ENCODE assay signal across 8 mouse cellular contexts in the genomic region with DNA sequence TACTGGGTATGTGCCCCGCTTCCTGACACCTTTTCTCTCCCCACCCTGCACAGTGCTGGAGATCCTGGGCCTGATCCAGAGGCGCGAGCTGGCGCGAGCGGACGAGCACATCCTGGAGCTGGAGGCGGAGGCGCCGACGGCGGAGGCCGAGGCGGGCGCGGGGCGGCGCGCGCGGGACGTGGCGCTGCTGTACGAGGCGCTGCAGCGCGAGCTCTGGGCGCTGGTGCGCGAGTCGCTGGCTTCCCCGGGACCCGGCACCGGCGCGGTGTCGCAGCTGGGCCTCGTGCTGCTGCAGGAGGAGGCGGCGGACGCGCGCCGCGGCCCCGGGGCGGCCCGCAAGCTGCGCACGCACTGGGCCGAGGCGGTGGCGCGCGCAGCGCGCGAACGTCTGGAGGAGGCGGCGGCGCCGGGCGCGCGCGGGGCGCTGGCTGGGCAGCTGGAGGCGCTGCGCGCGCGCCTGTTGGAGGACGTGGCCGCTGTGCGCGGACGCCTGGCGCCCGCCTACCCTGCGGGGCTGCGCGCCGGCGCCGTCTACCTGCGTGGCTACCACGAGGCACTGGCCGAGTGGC. TPM values are rescaled to one million over a fixed set of nuclear protein-coding genes. Genes with fewer than 3 reads are reported as not detected.
A peak's percentile ranks its signal among the peaks of the same experiment; 100 is the strongest.
DNase-seq lines count a peak whose midpoint lies in the region; ATAC-seq lines count a peak whose summit lies in the region.

No protein-coding gene starts in this region.

- H3K4me3 ChIP-seq in forebrain, embryonic 11.5 days (ENCODE audit: low read depth, low read length), result peak overlapping the region; percentile 46
- peak overlapping the region; percentile 63 for H3K4me3 ChIP-seq in heart, embryonic 13.5 days
- H3K4me3 ChIP-seq in liver, embryonic 12.5 days, result peak overlapping the region; percentile 58
- H3K4me3 ChIP-seq in stomach, embryonic 15.5 days (replicated peaks), result peak overlapping the region; percentile 54

- 0% methylated on average over 44 of the region's 89 CpGs for WGBS in forebrain, embryonic 11.5 days
- under 1% methylated on average over 61 of the region's 89 CpGs for WGBS in heart, embryonic 13.5 days
- WGBS in liver, embryonic 12.5 days (ENCODE audit: insufficient replicate concordance), result 20% methylated on average over 53 of the region's 89 CpGs
- WGBS in stomach, embryonic 15.5 days, result under 1% methylated on average over 82 of the region's 89 CpGs

- peak; percentile 87 for ATAC-seq in forebrain, embryonic 11.5 days (replicated peaks; ENCODE audit: low FRiP score)
- ATAC-seq in heart, embryonic 13.5 days (ENCODE audit: extremely low read depth, insufficient number of reproducible peaks, low FRiP score, low TSS enrichment), result peak; percentile 53; the same call in 1 of the 2 replicates
- ATAC-seq in liver, embryonic 12.5 days, result peak; percentile 31
- ATAC-seq in stomach, embryonic 15.5 days (ENCODE audit: insufficient read depth, low FRiP score, low read depth), result peak; percentile 83

- H3K27ac ChIP-seq in forebrain, embryonic 11.5 days (ENCODE audit: low read depth, low read length), result no peak overlapping the region
- H3K27ac ChIP-seq in heart, embryonic 13.5 days (replicated peaks), result peak overlapping the region; percentile 63
- peak overlapping the region; percentile 22 for H3K27ac ChIP-seq in liver, embryonic 12.5 days
- H3K27ac ChIP-seq in stomach, embryonic 15.5 days, result peak overlapping the region; percentile 41; the same call in 1 of the 2 replicates

- H3K9ac ChIP-seq in forebrain, embryonic 11.5 days (ENCODE audit: low read length), result peak overlapping the region; percentile 53
- H3K9ac ChIP-seq in heart, embryonic 13.5 days, result peak overlapping the region; percentile 84
- peak overlapping the region; percentile 59 for H3K9ac ChIP-seq in liver, embryonic 12.5 days
- H3K9ac ChIP-seq in stomach, embryonic 15.5 days, result peak overlapping the region; percentile 48; the same call in 1 of the 2 replicates

- H3K36me3 ChIP-seq in forebrain, embryonic 11.5 days (ENCODE audit: control insufficient read depth, insufficient read depth, low read length), result no peaks in the 10 kb centered on the region
- no peaks in the 10 kb centered on the region for H3K36me3 ChIP-seq in heart, embryonic 13.5 days
- H3K36me3 ChIP-seq in liver, embryonic 12.5 days, result peaks cover 5% of the 10 kb centered on the region; the same call in 1 of the 2 replicates
- H3K36me3 ChIP-seq in stomach, embryonic 15.5 days, result no peaks in the 10 kb centered on the region

- H3K9me3 ChIP-seq in forebrain, embryonic 11.5 days (ENCODE audit: control insufficient read depth, low read length), result no peaks in the 10 kb centered on the region
- no peaks in the 10 kb centered on the region for H3K9me3 ChIP-seq in heart, embryonic 13.5 days
- no peaks in the 10 kb centered on the region for H3K9me3 ChIP-seq in liver, embryonic 12.5 days (replicated peaks)
- H3K9me3 ChIP-seq in stomach, embryonic 15.5 days, result no peaks in the 10 kb centered on the region

- peaks cover 64% of the 10 kb centered on the region for H3K27me3 ChIP-seq in forebrain, embryonic 11.5 days (ENCODE audit: control insufficient read depth, insufficient read depth, low read length)
- H3K27me3 ChIP-seq in heart, embryonic 13.5 days (replicated peaks), result peaks cover 95% of the 10 kb centered on the region
- peaks cover 65% of the 10 kb centered on the region for H3K27me3 ChIP-seq in liver, embryonic 12.5 days (replicated peaks)
- H3K27me3 ChIP-seq in stomach, embryonic 15.5 days (replicated peaks), result peaks cover 43% of the 10 kb centered on the region

- H3K4me2 ChIP-seq in forebrain, embryonic 11.5 days (ENCODE audit: low read depth, low read length, severe bottlenecking), result peak overlapping the region; percentile 73
- peak overlapping the region; percentile 85 for H3K4me2 ChIP-seq in heart, embryonic 13.5 days
- peak overlapping the region; percentile 73 for H3K4me2 ChIP-seq in liver, embryonic 12.5 days
- H3K4me2 ChIP-seq in stomach, embryonic 15.5 days, result peak overlapping the region; percentile 95

- peak; percentile 77 for DNase-seq in layer of hippocampus, adult 11-12 months (ENCODE audit: low spot score)
- DNase-seq in layer of hippocampus, adult 9-10 months (ENCODE audit: low spot score), result no peak
- peak; percentile 84 for DNase-seq in forebrain, embryonic 11.5 days (ENCODE audit: low spot score)
- peak; percentile 89 for DNase-seq in kidney, postnatal 10 days
- peak; percentile 77 for DNase-seq in neural tube, embryonic 10.5 days (ENCODE audit: extremely low spot score, low spot score)

- peaks cover 3% of the 10 kb centered on the region for H3K4me1 ChIP-seq in forebrain, embryonic 11.5 days (replicated peaks; ENCODE audit: control insufficient read depth, insufficient read depth, low read length)
- peaks cover 28% of the 10 kb centered on the region for H3K4me1 ChIP-seq in heart, embryonic 13.5 days
- peaks cover 49% of the 10 kb centered on the region for H3K4me1 ChIP-seq in liver, embryonic 12.5 days
- H3K4me1 ChIP-seq in stomach, embryonic 15.5 days, result peaks cover 6% of the 10 kb centered on the region; the same call in 1 of the 2 replicates

RNA-seq across cellular contexts. Expression of a gene that starts 10.8 kb away (rescaled TPM):
- polyA plus RNA-seq in forebrain, embryonic 11.5 days (2014; fragmentation: Nextera tagmentation; extraction: Ambion mirVana), result 1.2 and 1.4 TPM in 2 replicates
- polyA plus RNA-seq in heart, embryonic 13.5 days (2015; fragmentation: Nextera tagmentation; extraction: Ambion mirVana), result 1.1 and 1.2 TPM in 2 replicates
- polyA plus RNA-seq in liver, embryonic 12.5 days (2016; fragmentation: Nextera tagmentation; extraction: Ambion mirVana), result 3.6 and 3.9 TPM in 2 replicates
- polyA plus RNA-seq in stomach, embryonic 15.5 days (2015; fragmentation: Nextera tagmentation; extraction: Ambion mirVana), result 0.94 and 1.3 TPM in 2 replicates

RNA-seq across cellular contexts. Expression of a gene that starts 15.3 kb away (rescaled TPM):
- polyA plus RNA-seq in forebrain, embryonic 11.5 days (2014; fragmentation: Nextera tagmentation; extraction: Ambion mirVana), result 11.0 and 13.2 TPM in 2 replicates
- 6.5 and 7.5 TPM in 2 replicates for polyA plus RNA-seq in heart, embryonic 13.5 days (2015; fragmentation: Nextera tagmentation; extraction: Ambion mirVana)
- 3.8 and 4.2 TPM in 2 replicates for polyA plus RNA-seq in liver, embryonic 12.5 days (2016; fragmentation: Nextera tagmentation; extraction: Ambion mirVana)
- 7.8 and 7.9 TPM in 2 replicates for polyA plus RNA-seq in stomach, embryonic 15.5 days (2015; fragmentation: Nextera tagmentation; extraction: Ambion mirVana)

RNA-seq across cellular contexts. Expression of a gene that starts 34.2 kb away (rescaled TPM):
- polyA plus RNA-seq in forebrain, embryonic 11.5 days (2014; fragmentation: Nextera tagmentation; extraction: Ambion mirVana), result 2.9 and 4.5 TPM in 2 replicates
- 1.5 TPM in 2 replicates for polyA plus RNA-seq in heart, embryonic 13.5 days (2015; fragmentation: Nextera tagmentation; extraction: Ambion mirVana)
- polyA plus RNA-seq in liver, embryonic 12.5 days (2016; fragmentation: Nextera tagmentation; extraction: Ambion mirVana), result 2.1 TPM in 2 replicates
- 2.2 and 2.4 TPM in 2 replicates for polyA plus RNA-seq in stomach, embryonic 15.5 days (2015; fragmentation: Nextera tagmentation; extraction: Ambion mirVana)

RNA-seq across cellular contexts. Expression of a gene that starts 34.2 kb away (rescaled TPM):
- polyA plus RNA-seq in forebrain, embryonic 11.5 days (2014; fragmentation: Nextera tagmentation; extraction: Ambion mirVana), result 43.7 and 54.1 TPM in 2 replicates
- polyA plus RNA-seq in heart, embryonic 13.5 days (2015; fragmentation: Nextera tagmentation; extraction: Ambion mirVana), result 71.4 and 77.4 TPM in 2 replicates
- 68.4 and 68.6 TPM in 2 replicates for polyA plus RNA-seq in liver, embryonic 12.5 days (2016; fragmentation: Nextera tagmentation; extraction: Ambion mirVana)
- polyA plus RNA-seq in stomach, embryonic 15.5 days (2015; fragmentation: Nextera tagmentation; extraction: Ambion mirVana), result 103 and 105 TPM in 2 replicates

RNA-seq across cellular contexts. Expression of a gene that starts 43.7 kb away (rescaled TPM):
- polyA plus RNA-seq in forebrain, embryonic 11.5 days (2014; fragmentation: Nextera tagmentation; extraction: Ambion mirVana), result 0.11 TPM in 1 of 2 replicates, not detected in the other
- 0.06 TPM in 1 of 2 replicates, not detected in the other for polyA plus RNA-seq in heart, embryonic 13.5 days (2015; fragmentation: Nextera tagmentation; extraction: Ambion mirVana)
- polyA plus RNA-seq in liver, embryonic 12.5 days (2016; fragmentation: Nextera tagmentation; extraction: Ambion mirVana), result not detected in 2 replicates
- polyA plus RNA-seq in stomach, embryonic 15.5 days (2015; fragmentation: Nextera tagmentation; extraction: Ambion mirVana), result 0.30 and 0.83 TPM in 2 replicates

Comparison
In these comparisons a context has a peak if more than half of its experiments do, and no peak if none do; other contexts are left out.
1. ATAC-seq: peak in every context shown above with its lines; median percentile 87 in forebrain, embryonic 11.5 days; 83 in stomach, embryonic 15.5 days; 53 in heart, embryonic 13.5 days; 31 in liver, embryonic 12.5 days.